Mouse (Mus musculus): ENCODE data around the gene Tmem216. TPM values are rescaled to one million over a fixed set of nuclear protein-coding genes. Genes with fewer than 3 reads are reported as not detected.

The Tmem216 gene
- 34.2 and 37.3 TPM in 2 replicates for polyA plus RNA-seq (2015; fragmentation: Nextera tagmentation; extraction: Ambion mirVana)

GRCm38 (mm10) chr19:10555624-10556510 lies at the start of gene Tmem216:
Tmem216 (minus strand) TSS chr19:10556238.
- Histone ChIP-seq H3K36me3 (peaks cover 19% of the 10 kb centered on the region), H3K9me3 (no peaks in the 10 kb centered on the region), H3K4me1 (peaks cover 14% of the 10 kb centered on the region), H3K27me3 (no peaks in the 10 kb centered on the region), H3K4me3 (peak within 1 kb of the TSS; percentile 66), H3K4me2 (peak within 1 kb of the TSS; percentile 75), H3K27ac (peak within 1 kb of the TSS; percentile 83), H3K9ac (peak within 1 kb of the TSS; percentile 50)
- ATAC-seq (ENCODE audit: insufficient number of reproducible peaks, low FRiP score, low TSS enrichment, low read depth) = peak; percentile 95
- WGBS = under 1% methylated on average over 43 of the region's 43 CpGs

DNA sequence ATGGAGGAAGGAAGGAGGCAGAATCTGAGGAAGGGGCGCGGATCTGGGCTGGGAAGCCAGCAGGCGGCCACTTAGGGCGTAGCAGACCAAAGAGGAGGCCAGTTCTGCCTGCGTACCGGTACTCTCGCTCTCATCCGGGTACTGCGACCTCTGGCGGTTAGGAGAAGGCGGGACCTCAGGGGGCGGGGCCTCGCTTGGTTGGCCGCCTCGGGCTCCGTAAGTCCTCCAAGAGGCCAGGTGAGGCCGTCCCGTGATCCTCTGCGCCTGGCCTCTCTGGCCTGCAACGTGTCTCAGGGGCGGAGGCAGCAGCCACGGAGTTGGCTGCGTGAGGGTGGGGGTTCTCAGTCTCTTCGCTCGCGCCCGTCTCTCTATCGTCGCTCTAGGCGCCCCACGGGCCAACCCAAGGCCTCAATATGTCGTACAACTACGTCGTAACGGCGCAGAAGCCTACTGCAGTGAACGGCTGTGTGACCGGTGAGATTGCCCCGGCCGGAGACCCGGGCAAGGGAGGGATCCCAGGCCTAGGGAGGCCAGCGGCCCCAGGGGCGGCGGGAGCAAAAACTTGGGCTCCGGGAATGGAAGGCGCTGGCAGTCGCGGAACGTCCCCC lies 49.4 kb upstream of the Tmem216 start, which contains the start of the genes Ddb1 and Tkfc:
Gene Ddb1, plus strand, starts transcription at position 35 of the 608 bp plus-strand sequence.
Gene Tkfc, minus strand, starts transcription at position 362 of the 608 bp plus-strand sequence.
- Histone ChIP-seq H3K4me3 (peak within 1 kb of the TSS; percentile 71), H3K27me3 (no peaks in the 10 kb centered on the region), H3K4me2 (peak within 1 kb of the TSS; percentile 72), H3K9ac (peak within 1 kb of the TSS; percentile 83), H3K4me1 (peaks cover 40% of the 10 kb centered on the region), H3K9me3 (no peaks in the 10 kb centered on the region), H3K36me3 (peaks cover 30% of the 10 kb centered on the region), H3K27ac (peak within 1 kb of the TSS; percentile 95)
- WGBS = 0% methylated on average over 47 of the region's 49 CpGs
- ATAC-seq (ENCODE audit: insufficient number of reproducible peaks, low FRiP score, low TSS enrichment, low read depth) = peak; percentile 96

GRCm38 (mm10) chr19:10604534-10604933 lies 48.5 kb upstream of the Tmem216 start:
- peak overlapping the region; percentile 95 for H3K27ac ChIP-seq
- WGBS = 33% methylated on average over 3 of the region's 3 CpGs
- no peaks in the 10 kb centered on the region for H3K27me3 ChIP-seq
- peak overlapping the region; percentile 71 for H3K4me3 ChIP-seq
- H3K4me2 ChIP-seq = peak overlapping the region; percentile 72
- no peak for ATAC-seq (ENCODE audit: insufficient number of reproducible peaks, low FRiP score, low TSS enrichment, low read depth)
- H3K9ac ChIP-seq = peak overlapping the region; percentile 71
- peaks cover 25% of the 10 kb centered on the region for H3K36me3 ChIP-seq
- no peaks in the 10 kb centered on the region for H3K9me3 ChIP-seq
- H3K4me1 ChIP-seq = peaks cover 40% of the 10 kb centered on the region

DNA sequence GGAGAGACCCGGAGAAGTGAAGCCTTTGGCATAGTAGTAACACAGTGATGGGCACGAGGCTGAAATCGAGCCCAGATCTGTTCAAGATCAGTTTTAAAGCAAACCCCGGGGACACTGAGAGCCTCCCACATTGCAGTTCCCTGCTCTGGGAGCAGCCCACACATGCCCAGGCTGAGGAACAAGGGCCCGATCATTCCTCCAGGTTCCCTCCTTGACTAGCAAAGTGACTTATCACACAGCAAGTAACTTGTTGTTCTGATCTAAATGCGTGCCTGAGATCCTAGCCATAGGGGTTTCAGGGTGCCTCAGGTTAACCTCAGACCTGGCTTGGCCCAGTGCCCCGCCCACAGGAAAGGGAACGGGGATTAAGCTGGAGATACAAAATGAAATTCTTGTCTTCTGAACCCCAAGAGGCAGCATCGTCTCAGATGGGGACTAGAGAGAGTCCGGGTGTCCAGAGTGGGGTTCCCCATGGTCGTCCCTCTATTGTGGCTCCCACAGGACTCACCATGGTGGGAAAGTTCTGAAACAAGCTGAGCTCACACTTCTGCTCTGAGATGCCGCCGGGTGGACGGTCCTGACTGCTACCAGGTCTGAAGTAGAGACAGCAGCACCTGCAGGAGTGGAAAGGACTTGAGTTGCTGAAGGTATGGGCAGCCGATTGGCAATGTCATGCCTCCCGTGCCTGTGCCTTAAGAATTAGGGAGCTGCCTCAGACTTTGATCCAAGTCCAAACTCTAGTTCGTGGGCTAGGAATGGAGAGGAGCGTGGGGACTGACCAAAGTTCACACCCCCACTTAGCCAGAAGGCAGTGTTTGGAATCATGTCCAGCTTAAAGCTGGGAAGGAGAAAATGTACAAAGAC lies 47.9 kb upstream of the Tmem216 start:
- Histone ChIP-seq H3K9me3 (no peaks in the 10 kb centered on the region), H3K4me2 (no peak overlapping the region), H3K4me3 (no peak overlapping the region), H3K27me3 (no peaks in the 10 kb centered on the region), H3K27ac (peak overlapping the region; percentile 95; the same call in 1 of the 2 replicates), H3K4me1 (peaks cover 40% of the 10 kb centered on the region), H3K9ac (0 out of 2 replicates have a peak overlapping the region, but pooled peaks have one; percentile 14), H3K36me3 (peaks cover 26% of the 10 kb centered on the region)
- 83% methylated on average over 18 of the region's 18 CpGs for WGBS
- ATAC-seq (ENCODE audit: insufficient number of reproducible peaks, low FRiP score, low TSS enrichment, low read depth) = no peak

DNA sequence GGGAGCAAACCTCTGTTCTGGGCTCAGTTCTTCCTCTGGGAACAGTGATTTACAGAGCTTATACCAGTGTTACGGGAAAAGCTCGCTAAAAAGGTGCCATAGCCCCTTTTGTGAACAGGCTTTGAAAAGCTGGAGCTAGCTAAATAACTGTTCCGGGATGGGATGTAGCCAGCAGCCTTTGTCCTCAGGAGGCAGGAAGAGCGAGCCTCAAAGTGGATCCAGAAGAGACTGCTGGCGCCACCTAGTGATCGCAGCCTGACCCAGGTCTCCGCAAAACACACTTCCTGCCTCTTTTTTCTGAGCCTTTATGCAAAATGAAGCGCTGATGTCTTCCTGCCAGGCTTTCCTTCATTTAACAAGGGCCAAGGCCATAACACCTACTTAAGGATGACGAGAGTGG lies 46.7 kb upstream of the Tmem216 start:
- Histone ChIP-seq H3K27ac (peak overlapping the region; percentile 88), H3K9me3 (no peaks in the 10 kb centered on the region), H3K4me3 (peak overlapping the region; percentile 38), H3K4me1 (peaks cover 38% of the 10 kb centered on the region), H3K9ac (peak overlapping the region; percentile 55), H3K36me3 (peaks cover 19% of the 10 kb centered on the region), H3K4me2 (peak overlapping the region; percentile 49), H3K27me3 (no peaks in the 10 kb centered on the region)
- ATAC-seq (ENCODE audit: insufficient number of reproducible peaks, low FRiP score, low TSS enrichment, low read depth) = no peak
- WGBS = 3% methylated on average over 9 of the region's 9 CpGs

DNA sequence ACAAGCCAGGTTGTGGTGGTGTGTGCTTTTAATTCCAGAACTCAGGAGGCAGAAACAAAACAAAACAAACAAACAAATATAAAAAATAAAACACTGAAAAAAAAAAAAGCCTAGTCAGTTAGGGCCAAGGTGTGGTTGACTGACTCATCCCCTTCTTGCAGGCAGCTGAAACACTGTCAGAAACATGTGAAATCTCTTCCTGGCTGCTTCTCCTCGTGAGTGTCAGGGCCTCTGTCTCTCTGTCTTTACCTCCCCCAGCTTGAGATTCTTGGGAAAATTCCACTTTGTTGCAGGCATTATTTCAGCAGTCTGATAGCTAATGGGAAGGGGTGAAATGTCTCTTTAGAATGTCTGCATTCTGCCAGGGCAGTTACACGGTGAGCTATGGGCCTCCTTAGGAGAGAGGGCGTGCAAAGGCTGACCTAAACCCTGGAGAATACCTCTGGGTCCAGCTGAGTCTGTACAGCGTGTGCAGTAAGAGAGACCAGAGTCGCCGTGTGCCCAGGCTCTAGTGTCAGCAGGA lies 46.3 kb upstream of the Tmem216 start:
- peaks cover 14% of the 10 kb centered on the region for H3K36me3 ChIP-seq
- H3K9me3 ChIP-seq = no peaks in the 10 kb centered on the region
- H3K27ac ChIP-seq = peak overlapping the region; percentile 88
- peak overlapping the region; percentile 55 for H3K9ac ChIP-seq
- peak overlapping the region; percentile 49 for H3K4me2 ChIP-seq
- no peak for ATAC-seq (ENCODE audit: insufficient number of reproducible peaks, low FRiP score, low TSS enrichment, low read depth)
- H3K4me1 ChIP-seq = peaks cover 33% of the 10 kb centered on the region
- H3K4me3 ChIP-seq = peak overlapping the region; percentile 38
- no peaks in the 10 kb centered on the region for H3K27me3 ChIP-seq
- 6% methylated on average over 6 of the region's 6 CpGs for WGBS

DNA sequence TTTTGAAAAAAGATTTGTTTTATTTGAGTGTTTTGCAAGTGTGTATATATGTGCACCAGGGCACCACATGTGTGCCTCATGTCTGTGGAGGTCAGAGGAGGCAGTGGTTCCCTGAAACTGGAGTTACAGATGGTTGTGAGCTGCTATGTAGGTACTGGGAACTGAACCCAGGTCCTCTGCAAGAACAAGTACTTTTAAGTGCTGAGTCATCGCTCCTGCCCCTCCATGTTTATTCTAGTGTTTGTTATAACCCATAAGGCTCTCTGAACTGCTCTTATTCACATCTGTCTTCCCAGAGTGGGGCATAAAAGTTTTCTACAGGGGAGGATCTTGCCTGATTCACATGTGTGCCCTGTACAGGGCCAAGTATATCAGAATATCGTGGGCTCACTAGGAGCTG lies 43.6 kb upstream of the Tmem216 start:
- ATAC-seq (ENCODE audit: insufficient number of reproducible peaks, low FRiP score, low TSS enrichment, low read depth) = no peak
- Histone ChIP-seq H3K4me2 (no peak overlapping the region), H3K4me3 (no peak overlapping the region), H3K27me3 (no peaks in the 10 kb centered on the region), H3K9ac (no peak overlapping the region), H3K36me3 (peaks cover 22% of the 10 kb centered on the region; the same call in 1 of the 2 replicates), H3K9me3 (no peaks in the 10 kb centered on the region), H3K4me1 (peaks cover 22% of the 10 kb centered on the region), H3K27ac (no peak overlapping the region)
- 84% methylated on average over 2 of the region's 2 CpGs for WGBS

- ATAC-seq (ENCODE audit: insufficient number of reproducible peaks, low FRiP score, low TSS enrichment, low read depth) = no peak
- Histone ChIP-seq H3K9ac (no peak overlapping the region), H3K4me2 (no peak overlapping the region), H3K4me3 (no peak overlapping the region), H3K4me1 (peaks cover 9% of the 10 kb centered on the region), H3K27ac (no peak overlapping the region), H3K27me3 (no peaks in the 10 kb centered on the region), H3K9me3 (no peaks in the 10 kb centered on the region), H3K36me3 (peaks cover 37% of the 10 kb centered on the region)
- 37% methylated on average over 3 of the region's 3 CpGs for whole genome bisulfite sequencing
Observed at GRCm38 (mm10) chr19:10598188-10598587, 42.1 kb upstream of the Tmem216 start.

DNA sequence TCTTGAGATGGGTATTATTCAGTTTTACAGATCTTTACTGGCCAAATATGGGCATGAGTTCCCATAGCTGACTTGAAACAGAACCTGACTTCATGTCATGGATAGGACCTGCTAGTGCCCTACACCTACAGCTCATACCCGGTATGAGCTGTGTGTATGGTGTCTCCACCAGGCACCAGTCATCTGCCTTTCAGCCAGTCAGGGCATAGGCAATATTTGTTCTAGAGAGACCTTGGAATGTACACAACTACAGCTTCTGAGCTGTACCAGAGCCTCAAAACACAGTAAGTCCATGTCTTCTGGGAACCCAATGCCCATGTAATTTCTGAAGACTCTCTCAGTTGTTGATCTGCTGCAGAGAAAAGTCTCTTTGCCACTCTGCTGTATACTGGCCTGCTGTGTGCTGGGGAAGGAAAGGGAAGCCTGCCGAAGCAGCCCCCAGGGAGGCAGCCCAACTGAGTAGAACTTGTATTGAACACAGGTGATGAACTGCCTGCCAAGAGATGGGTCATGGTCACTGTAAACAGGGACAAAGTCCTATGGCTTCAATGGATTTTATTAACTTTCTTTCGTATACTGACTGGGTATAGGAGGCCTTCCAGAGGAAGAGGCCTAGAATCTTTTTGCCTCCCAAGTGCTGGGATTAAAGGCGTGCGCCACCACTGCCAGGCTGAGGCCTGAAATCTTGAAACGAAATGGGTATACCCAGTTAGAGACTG lies 35.8 kb upstream of the Tmem216 start:
- peak; percentile 62; the same call in 1 of the 2 replicates for ATAC-seq (ENCODE audit: insufficient number of reproducible peaks, low FRiP score, low TSS enrichment, low read depth)
- Histone ChIP-seq H3K9me3 (no peaks in the 10 kb centered on the region), H3K27ac (no peak overlapping the region), H3K4me3 (no peak overlapping the region), H3K27me3 (no peaks in the 10 kb centered on the region), H3K9ac (no peak overlapping the region), H3K36me3 (peaks cover 42% of the 10 kb centered on the region), H3K4me2 (no peak overlapping the region), H3K4me1 (peaks cover 7% of the 10 kb centered on the region)
- WGBS = 88% methylated on average over 6 of the region's 6 CpGs

DNA sequence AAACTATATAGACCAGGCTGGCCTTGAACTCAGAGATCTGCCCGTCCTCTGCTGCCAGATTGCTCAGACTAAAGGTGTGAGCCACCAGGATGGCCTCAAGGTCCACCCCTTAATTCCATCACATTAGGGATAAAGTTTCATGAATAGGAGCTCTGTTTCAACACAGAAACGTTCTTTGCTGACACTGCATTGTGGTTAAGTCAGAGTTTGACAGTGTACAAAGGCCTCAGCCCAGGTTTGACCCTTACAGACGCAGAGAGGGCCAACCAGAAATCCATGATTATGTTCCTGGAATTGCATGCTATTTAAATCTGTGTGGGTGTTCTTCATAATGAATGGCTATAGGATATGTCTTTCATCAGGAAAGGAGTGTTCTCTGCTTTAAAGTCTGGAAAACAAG lies 34.3 kb upstream of the Tmem216 start:
- no peak overlapping the region for H3K9ac ChIP-seq
- no peak overlapping the region for H3K27ac ChIP-seq
- H3K4me1 ChIP-seq = peaks cover 7% of the 10 kb centered on the region
- no peaks in the 10 kb centered on the region for H3K9me3 ChIP-seq
- H3K36me3 ChIP-seq = peaks cover 45% of the 10 kb centered on the region
- H3K4me3 ChIP-seq = no peak overlapping the region
- no peak for ATAC-seq (ENCODE audit: insufficient number of reproducible peaks, low FRiP score, low TSS enrichment, low read depth)
- H3K4me2 ChIP-seq = no peak overlapping the region
- WGBS = 65% methylated on average over 3 of the region's 3 CpGs
- H3K27me3 ChIP-seq = no peaks in the 10 kb centered on the region

All from limb, embryonic 15.5 days (tissue).